Mouse (Mus musculus) embryo, embryonic 10.5 days (tissue): ENCODE results near the gene Gpr18.

Source experiments
- DNase-seq: peaks from one replicate; pipeline ENCODE4 v3.0.0-alpha.2; 2015; ENCODE audit warnings: low spot score

The Gpr18 gene

DNA sequence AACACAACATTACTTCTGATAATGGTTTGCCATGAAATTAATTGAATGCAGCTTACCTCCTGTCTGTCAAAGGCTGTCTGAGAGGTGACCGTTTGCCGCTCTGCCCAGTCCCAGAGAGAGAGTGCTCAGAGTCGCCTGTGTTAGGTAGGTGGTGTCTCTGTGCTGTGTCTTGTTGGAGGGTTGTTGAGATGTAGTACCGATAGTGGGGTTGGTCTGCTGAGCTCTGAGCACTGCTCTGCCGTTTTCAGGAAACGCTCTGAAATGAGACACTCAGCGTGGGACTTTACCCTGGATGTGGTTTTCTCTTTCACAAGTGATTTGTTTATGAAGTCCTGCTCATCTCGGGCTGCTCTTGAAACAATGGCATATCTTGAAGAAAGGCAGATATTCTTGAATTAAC is at the start of gene Gpr18:
Gene Gpr18 (minus strand): TSS at position 161 of the 400 bp plus-strand sequence.
- DNase-seq: no peak

DNA sequence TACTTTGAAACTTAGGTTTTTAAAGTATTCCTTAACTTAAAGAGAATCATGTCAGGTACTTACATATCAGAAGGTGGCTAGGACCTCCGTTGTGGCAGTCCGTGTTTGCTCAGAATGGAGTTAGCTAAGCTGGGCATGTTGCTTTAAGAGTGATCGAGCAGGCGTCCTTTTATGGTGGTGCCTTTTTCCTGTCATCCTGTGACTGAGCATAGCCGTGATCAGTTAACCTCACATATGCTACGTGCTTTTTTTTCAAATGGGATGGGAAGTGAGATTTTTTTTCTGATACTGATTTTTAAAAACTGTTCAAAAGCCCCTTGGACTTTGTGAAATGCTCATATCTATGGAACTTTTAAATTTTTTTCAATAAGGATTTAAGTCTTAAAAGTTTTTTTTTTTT is 49.4 kb upstream of the Gpr18 start, which contains the start of gene Gpr183:
Gene Gpr183 (minus strand): TSS at position 206 of the 400 bp plus-strand sequence.
- DNase-seq: peak; percentile 26

DNA sequence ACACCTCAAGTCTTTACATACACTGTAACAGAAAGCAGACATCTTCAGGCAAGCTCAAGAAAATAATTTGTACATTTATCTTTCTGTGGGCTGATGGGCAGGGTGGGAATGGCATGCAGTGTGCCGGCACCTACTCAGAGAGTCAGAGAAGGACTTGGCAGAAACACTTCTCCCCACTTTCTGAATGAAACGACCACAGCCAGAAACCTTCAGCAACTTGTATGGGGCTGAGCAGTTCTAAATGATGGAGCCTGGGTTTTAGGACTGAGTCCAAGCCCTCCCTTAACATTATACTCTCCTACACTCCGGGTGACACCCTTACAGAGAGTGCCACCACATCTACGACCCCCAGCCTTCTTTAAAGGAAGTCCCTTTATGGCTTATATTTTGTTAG is 48.4 kb upstream of the Gpr18 start:
- DNase-seq: no peak

DNA sequence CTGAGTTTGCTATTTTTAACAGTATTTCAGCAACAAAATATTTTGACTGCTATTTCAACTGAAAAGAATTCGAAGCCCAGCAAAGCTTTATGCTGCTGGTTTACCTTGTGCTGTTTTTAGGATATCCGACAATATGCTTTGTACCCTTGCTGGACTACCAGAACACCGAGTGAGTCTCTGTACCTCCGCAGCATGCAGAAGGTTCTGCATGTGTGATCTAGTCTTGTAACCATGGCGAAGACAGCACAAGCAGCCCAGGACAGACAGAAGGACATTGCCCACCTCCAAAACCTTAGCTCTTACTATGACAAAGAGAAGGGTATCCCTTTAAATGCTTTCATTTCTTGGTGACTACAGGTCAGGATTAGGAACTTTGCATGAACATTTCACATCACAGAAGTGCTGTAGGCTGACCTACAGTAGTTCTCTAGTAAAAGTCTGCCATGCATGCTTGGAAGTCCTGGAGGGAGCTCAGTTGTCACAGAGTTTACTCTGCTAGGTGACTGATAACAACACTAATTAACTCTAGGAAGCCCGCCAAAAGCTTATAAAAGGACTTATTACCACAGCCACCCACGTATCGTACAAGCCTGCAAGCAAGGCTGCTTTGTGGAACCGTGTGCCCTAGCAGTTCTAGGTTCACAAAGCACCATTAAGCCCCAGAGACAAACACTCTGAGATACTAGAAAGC is 47.8 kb upstream of the Gpr18 start:
- DNase-seq: no peak

DNA sequence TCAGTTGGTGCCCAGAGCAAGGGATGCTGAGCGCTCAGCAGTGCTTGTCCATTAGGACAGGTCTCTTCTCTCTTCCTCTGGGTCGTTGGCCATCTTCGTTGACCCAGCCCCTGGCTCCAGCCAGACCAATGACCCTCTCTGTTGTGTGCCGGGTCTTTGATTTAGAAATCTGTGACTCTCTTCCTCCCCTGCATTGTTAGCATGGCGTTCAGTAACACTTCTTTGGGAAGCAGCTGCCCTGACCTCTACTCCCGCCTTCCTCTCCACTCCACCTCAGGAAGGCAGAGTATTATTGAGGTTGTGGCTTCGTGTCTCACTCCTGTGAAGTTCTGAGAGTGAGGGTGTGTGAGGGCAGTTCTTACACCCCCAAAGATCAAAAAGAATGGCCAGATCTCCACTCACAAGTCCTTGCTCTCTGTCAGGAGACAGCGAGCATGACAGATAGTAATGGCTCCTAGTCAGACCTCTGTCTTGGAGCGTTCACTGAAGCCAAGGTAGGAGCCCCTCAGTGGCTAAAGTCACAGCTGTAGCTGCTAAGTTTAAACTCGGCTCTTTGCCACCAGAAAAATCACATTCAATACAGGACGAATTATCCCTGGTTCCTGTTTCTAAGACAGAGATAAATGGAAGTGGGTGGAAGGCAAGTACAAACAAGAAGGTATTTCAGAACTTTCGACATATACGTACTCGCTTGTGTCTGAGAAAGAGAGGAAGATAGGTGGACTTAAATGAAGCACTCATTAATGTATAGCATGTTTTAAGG is 46.7 kb upstream of the Gpr18 start:
- no peak for DNase-seq

DNA sequence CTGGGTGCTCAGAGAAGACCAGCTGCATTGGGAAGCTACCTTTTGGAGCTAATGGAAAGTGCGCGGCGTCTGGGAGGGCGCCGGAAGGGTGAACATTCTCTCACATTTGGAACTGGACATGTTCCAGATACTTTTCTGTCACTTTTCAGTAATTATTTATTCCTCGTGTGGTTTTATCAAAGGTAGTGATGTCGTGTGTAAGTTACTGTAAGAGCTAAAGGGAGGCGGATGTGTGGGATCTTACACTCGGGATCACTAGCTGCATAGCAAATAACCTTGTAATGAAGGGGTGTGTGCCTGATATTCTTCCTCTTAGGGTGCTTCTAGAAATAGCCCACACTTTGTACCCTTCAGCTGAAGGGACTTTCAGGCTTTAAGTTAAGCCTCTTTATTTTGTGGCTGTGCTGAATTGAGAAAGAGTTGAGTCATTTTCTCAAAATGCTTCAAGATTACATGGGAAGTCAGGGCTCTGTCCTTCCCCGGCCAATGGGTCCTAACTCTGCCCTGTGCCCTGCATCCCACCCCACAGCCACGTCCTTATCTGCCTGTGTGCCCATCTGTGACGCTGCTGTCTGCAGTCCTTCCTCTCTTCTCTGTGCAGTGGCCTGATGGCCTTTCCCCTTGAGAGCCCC is 46.0 kb upstream of the Gpr18 start:
- DNase-seq: no peak

DNA sequence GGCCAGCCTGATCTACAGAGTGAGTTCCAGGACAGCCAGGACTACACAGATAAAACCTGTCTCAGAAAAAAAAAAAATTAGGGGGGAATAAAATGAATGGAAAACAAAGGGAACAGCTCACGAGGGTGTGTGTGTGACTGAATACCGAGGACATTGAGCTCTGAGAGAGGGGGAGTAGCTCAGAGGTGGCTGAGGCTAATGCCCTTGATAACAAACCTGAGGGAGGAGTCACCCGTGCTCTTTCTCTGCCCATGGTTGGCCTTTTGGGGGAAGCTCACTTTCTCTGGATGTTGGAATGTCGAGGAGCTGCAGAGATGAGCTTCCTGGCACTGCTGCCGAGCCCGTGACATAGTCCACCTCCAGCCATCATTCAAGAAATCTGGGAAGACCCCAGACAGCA is 45.4 kb upstream of the Gpr18 start:
- DNase-seq: no peak

DNA sequence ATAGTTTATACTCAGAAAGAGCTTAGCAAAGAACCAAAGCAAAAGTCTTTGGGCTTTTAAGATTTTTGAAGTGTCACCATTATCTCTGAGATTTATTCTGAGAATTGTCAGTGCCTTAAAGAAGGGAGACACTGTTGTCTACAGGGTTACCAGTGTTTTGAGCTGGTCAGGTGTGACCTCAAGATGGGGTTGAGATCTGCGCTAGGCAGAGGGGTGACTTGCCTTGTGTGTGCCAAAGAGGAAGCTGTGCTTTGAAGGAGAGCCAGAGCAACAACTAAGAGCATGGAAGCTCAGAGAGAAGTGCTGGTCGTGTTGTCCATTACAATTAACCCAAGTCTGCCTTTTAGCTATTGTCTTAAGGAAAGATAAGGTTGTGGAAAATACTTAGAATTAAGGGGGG is 45.0 kb upstream of the Gpr18 start:
- DNase-seq: no peak

DNA sequence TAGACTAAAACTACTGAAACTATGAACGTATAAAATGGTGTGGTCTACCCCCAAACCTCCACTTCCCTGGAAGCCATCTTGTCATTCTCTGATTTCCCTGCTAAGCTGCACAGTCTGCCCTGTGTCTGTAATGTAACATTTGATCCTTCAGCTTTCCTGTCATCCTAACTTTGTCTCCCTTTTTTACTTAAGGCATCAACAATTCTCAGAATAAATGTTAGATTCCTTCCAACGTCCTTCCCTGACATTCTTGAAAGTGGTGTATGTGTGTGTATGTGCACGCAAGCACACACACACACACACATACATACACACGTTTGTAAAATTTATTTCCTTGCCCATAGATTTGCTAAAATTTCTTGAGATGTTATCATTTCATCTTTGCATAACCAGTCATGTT is 44.5 kb upstream of the Gpr18 start:
- DNase-seq: no peak

DNA sequence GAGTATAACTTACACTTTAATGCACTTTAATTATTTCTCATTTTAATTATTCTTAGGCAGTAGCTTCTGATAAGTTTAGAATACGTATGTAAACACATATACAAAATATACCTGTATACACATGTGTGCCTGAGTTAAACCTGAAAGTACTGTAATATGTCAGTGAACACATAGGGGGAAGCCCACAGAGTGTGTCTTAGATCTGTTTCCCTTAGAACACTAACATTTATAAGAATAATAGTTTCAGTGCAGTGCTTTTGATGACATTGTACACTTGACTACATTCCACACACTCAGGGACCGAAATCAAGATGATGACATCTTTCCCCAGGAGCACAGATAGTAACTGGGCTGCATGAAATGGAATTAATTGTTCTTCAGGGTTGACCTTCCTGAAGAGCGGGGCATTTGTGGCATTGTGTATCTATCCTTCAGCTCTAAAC is 44.0 kb upstream of the Gpr18 start:
- DNase-seq: no peak

DNA sequence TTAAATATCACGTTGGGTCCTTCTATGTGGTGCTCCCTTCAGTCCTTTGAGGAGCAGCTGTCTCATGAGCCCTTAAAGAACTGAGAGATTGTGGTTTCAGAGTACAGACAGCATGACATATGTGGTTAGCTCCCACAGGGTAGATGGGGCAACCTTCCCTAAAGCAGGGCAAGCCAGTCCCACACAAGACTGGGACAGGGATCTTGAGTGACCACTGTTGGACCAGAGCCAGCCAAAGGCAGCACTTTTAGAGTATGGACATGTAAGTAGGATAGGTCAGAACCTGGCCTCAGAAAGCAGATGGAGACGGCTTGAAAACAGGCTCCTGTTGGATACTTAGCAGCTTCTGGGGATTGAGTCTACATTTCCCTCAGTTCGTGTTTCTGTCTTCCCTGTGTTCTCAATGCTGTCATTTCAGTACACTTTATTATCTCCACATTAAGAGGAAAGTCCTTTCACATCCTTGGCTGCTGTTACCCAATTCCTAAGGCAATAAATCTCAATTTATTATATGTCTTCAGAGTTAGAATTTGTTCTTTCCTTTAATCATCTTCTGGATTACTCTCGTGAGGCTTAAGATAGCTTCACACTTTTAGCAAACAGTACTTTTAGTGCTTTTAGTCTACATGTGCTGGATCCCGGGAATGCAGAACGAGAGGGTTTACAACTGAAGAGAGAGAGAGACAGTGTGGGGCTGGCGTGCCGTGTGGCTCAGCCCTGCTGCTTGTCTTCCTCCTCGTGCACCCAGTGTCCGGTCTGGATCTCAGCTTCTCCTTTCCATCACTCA is 43.4 kb upstream of the Gpr18 start:
- no peak for DNase-seq

DNA sequence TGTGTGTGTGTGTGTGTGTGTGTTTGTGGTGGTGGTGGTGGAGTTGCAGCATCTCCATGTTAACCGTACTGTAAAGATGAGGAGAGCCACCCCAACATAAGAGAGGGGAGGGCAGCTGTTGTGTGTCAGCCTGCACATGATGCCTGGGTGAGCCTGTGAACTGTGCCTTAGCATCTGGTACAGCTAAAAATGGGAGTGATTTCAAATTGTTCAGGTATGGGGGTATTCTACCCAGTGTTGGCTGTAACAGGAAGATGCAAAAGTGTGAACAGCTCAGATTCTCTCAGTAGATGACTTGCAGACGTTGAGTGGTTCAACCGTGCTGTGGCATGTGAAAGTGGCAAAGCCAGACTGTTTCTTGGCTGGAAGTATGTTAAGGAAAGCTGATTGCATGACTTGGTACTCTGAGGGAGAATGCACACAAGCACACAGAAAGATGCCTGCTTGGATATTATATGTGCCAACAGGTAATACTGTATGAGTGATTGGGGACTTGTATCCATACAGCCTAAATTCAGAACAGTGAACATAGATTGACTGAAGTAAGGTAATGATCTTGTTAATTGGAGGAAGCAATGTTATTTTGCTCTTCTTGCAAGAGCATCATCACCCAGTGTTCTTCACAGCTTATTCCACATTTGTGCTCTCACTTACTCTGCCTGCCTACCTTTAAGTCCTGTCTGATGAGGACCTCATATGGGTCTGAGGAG is 42.6 kb upstream of the Gpr18 start:
- no peak for DNase-seq

DNA sequence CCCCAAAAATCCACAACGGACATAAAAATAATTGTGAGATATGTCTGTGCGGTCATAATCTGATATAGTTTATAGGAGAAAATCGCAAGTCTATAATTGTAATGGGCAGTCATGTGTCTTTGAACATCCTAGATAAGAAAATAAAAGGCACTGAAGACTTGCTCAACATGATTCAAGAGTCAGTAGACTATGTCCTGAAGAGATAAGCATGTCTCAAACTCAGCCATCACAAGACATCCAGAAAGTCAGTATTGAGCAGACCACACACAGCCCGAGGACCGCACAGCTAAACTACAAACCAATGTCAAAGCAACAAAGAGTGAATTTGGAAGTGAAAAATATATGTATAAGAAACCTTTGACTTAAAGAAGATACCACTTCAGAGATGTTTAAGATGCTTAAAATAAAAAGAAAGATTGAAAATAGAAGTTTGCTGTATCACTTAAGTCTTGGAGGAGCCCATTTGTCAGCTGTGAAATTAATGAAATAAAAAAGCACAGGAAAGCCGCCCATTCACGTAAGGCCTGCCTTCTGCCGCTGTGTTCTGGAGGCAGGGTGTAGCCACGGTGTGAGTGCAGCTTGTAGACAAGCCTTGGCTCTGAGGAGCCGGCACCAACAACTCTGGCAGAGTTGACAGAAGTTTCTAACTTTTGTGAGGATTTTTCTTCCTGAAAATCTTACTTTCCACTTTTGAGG is 41.7 kb upstream of the Gpr18 start:
- DNase-seq: no peak

DNA sequence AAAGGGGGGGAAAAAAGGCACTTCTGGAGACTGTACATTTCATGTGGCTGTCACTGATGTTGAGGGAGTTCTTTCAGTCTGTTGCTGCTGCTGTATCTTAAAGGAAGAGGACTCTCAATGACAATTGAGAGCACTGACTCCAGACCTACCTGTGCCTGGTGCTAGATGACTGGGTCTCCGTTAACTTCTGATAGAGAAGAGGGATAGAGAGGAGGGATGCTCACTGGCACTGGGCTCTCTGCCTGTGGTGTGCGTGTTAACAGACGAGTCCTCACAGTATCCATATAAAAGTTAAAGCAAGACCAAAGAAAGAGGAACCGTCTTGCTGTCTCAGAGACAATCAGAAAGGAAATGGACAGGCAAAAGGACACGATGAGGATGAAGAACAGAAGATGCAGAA is 40.7 kb upstream of the Gpr18 start:
- no peak for DNase-seq

DNA sequence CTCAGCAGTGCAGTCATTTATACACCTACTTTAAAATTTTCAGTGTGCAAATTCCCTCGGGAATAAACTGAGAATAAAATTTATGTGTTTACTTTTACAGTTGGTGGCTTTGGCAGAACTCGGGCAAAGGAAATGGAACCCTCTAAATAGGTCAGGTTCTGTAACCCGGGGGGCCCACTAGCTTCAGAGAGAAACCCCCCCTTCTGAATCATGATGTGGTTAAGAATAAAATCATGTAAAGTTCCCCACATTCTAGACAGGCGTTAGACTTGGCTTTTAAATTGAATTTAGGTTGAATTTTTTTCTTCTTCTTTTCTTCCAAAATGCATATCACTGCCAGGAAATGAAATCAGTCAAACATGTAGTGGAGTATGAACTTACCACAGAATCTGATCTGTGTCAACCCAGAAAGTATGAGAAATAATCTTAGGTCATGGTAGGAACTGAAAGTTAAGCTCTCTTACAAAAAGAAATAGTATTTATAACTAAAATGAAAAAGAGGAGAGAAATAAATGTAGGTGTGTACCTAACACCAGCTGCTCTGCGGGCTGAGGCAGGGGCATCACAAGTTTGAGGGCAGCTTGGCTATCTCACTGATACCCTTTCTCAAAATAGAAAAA is 39.7 kb upstream of the Gpr18 start:
- no peak for DNase-seq

DNA sequence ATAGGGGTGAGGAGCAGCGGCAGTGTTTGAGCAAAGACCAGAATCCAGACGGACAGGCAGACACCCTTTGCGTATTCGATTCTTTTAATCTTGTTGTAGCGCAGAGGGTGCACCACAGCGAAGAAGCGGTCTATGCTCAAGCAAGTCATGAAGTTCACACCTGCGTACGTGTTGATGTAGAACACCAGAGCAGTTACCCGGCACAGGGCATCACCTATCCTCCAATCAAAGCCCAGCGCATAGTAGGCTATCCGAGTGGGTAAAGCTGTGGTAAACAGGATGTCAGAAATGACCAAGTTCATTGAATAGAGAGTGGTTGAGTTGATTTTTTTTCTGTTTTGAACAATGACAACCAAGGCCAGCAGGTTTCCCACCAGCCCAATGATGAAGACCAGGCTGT is 39.0 kb upstream of the Gpr18 start:
- no peak for DNase-seq

DNA sequence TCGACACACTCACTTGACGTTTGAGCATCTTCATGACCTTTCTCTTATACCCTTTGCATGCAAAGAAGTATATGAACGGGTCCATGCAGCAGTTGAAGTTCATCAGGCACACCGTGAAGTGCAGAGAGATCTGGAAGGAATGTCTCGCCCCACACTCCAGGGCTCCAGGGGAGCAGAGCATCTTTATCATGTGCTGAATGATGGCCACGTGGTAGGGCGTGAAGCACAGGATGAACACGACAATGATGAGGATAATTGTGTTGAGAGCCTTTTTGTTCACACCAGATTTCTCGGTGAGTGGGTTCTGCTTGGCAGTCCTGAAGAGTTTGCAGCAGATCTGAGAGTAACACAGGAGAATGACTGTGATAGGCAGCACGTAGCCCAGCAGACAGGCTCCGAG is 38.5 kb upstream of the Gpr18 start:
- no peak for DNase-seq

DNA sequence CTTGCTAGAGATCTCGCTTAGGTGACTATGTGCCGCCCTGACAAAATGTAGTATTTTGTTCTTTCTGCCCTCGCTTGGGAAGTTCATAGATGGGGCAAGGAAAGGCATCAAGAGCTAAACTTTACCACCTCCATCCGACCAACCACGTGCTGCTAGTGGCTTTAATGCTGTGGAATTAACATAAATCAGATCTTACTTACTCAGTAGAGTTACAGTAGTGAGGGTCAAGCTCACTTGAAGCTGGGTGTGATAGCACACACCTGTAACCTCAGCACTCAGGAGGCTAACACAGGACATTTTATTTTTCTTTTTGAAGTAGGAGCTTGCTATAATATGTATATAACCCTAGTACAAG is 36.4 kb upstream of the Gpr18 start:
- DNase-seq: no peak

DNA sequence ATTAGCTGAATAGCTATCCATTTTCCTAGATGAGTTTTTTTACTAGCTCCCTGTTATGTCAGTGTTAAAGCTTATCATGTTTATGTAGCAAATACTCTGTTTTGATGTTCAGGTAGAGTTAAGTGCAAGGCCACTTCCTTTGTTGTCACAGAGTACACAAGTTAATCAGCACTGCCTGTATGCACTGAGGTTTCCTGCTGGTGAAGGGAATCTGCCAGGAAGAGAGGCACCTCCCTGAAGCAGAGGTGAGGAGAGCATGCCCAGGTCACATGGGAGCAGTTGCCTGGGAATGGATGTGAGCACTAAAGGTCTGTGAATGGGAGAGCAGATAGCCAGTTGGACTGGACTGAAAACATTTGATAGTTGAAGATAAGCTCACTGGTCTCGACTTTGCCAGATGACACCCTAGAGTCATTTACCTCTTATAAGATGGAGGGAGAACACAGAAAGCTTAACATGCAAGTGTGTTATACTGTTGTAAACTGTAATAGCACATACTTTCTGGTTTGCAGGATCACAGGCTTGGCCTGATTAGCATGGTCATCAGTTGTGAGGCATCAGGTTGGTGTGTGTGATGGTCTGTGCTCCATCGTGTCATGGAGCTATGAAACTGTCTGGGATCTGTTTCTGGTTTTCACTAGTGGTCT is 35.9 kb upstream of the Gpr18 start:
- DNase-seq: no peak

DNA sequence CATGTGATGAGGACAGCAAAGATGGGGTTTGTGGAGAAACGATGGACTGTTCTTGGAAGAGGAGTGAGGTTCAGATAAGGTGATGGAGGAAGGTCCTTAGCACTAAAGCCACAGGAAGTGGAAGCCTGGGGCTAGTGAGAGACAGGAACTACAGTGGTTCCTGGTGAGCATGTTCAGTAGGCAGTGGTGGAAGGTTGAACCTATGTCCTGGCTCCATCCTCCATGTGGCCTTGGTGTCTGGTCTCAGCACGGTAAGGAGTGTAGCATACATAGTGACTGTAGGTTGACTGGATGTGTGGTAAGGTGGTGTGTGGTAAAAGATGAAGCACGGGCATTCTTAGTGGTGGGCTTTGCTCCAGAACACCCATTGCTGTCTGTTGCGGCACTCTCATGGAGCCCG is 34.3 kb upstream of the Gpr18 start:
- no peak for DNase-seq
